Mouse (Mus musculus): ENCODE measurements around the gene Wfikkn2. TPM values are rescaled to one million over a fixed set of nuclear protein-coding genes. Genes with fewer than 3 reads are reported as not detected.
"Not testable (repeated sequence)": the region's sequence is repeated elsewhere in the genome, so short reads cannot be mapped to it uniquely, and the experiment has no call there.

Wfikkn2 gene
- polyA plus RNA-seq, 1 experiment from 2014 or later, result not detected

GRCm38 (mm10) chr11:94272960-94273927 lies 27.4 kb upstream of the Wfikkn2 start:
- 96% methylated on average over 20 of the region's 21 CpGs for WGBS (ENCODE audit: missing documents)
- no peaks in the 10 kb centered on the region for H3K79me2 ChIP-seq (ENCODE audit: inconsistent target)
- no peaks in the 10 kb centered on the region for H3K36me3 ChIP-seq (ENCODE audit: inconsistent target)
- H3K4me3 ChIP-seq (ENCODE audit: inconsistent target), result no peak overlapping the region
- H3K27ac ChIP-seq, result no peak overlapping the region

- H3K79me2 ChIP-seq (ENCODE audit: inconsistent target), result no peaks in the 10 kb centered on the region
- no peak overlapping the region for H3K27ac ChIP-seq
- WGBS (ENCODE audit: missing documents), result 74% methylated on average over 2 of the region's 2 CpGs
- H3K4me3 ChIP-seq (ENCODE audit: inconsistent target), result no peak overlapping the region
- no peaks in the 10 kb centered on the region for H3K36me3 ChIP-seq (ENCODE audit: inconsistent target)
These were observed 25.2 kb upstream of the Wfikkn2 start for GRCm38 (mm10) chr11:94271015-94271414.

- H3K27ac ChIP-seq, result no peak overlapping the region
- WGBS (ENCODE audit: missing documents), result 93% methylated on average over 7 of the region's 7 CpGs
- no peaks in the 10 kb centered on the region for H3K36me3 ChIP-seq (ENCODE audit: inconsistent target)
- H3K4me3 ChIP-seq (ENCODE audit: inconsistent target), result no peak overlapping the region
- H3K79me2 ChIP-seq (ENCODE audit: inconsistent target), result no peaks in the 10 kb centered on the region
These were observed 24.1 kb upstream of the Wfikkn2 start for GRCm38 (mm10) chr11:94269906-94270305.

- H3K4me3 ChIP-seq (ENCODE audit: inconsistent target), result no peak overlapping the region
- no peak overlapping the region for H3K27ac ChIP-seq
- H3K79me2 ChIP-seq (ENCODE audit: inconsistent target), result no peaks in the 10 kb centered on the region
- H3K36me3 ChIP-seq (ENCODE audit: inconsistent target), result no peaks in the 10 kb centered on the region
These were observed 23.0 kb upstream of the Wfikkn2 start for GRCm38 (mm10) chr11:94268761-94269160.

- not testable (repeated sequence) for H3K27ac ChIP-seq
These were observed 20.4 kb upstream of the Wfikkn2 start for GRCm38 (mm10) chr11:94266155-94266554.

GRCm38 (mm10) chr11:94265134-94265785 lies 19.5 kb upstream of the Wfikkn2 start:
- H3K27ac ChIP-seq, result no peak overlapping the region
- peak overlapping the region; percentile 20 for H3K4me3 ChIP-seq (ENCODE audit: inconsistent target)
- H3K36me3 ChIP-seq (ENCODE audit: inconsistent target), result no peaks in the 10 kb centered on the region
- WGBS (ENCODE audit: missing documents), result 4% methylated on average over 15 of the region's 18 CpGs
- no peaks in the 10 kb centered on the region for H3K79me2 ChIP-seq (ENCODE audit: inconsistent target)

More at GRCm38 (mm10) chr11:94266155-94266554, 20.4 kb upstream of the Wfikkn2 start:
- H3K79me2 ChIP-seq (ENCODE audit: inconsistent target); H3K4me3 ChIP-seq (ENCODE audit: inconsistent target); H3K36me3 ChIP-seq (ENCODE audit: inconsistent target): not testable (repeated sequence)
- WGBS (ENCODE audit: missing documents), result 18% methylated on average over 2 of the region's 3 CpGs

- no peak overlapping the region for H3K27ac ChIP-seq
- 95% methylated on average over 4 of the region's 6 CpGs for WGBS (ENCODE audit: missing documents)
These were observed 16.0 kb upstream of the Wfikkn2 start for GRCm38 (mm10) chr11:94261585-94262370.

GRCm38 (mm10) chr11:94259814-94260213 lies 14.0 kb upstream of the Wfikkn2 start:
- 14% methylated on average over 4 of the region's 4 CpGs for WGBS (ENCODE audit: missing documents)
- Histone ChIP-seq H3K79me2 (ENCODE audit: inconsistent target) (no peaks in the 10 kb centered on the region), H3K27ac (0 out of 2 replicates have a peak overlapping the region, but pooled peaks have one; percentile 4), H3K4me3 (ENCODE audit: inconsistent target) (no peak overlapping the region), H3K36me3 (ENCODE audit: inconsistent target) (no peaks in the 10 kb centered on the region)

More at GRCm38 (mm10) chr11:94261585-94262370, 16.0 kb upstream of the Wfikkn2 start:
- H3K4me3 ChIP-seq (ENCODE audit: inconsistent target), result no peak overlapping the region
- no peaks in the 10 kb centered on the region for H3K79me2 ChIP-seq (ENCODE audit: inconsistent target)
- H3K36me3 ChIP-seq (ENCODE audit: inconsistent target), result no peaks in the 10 kb centered on the region

GRCm38 (mm10) chr11:94257987-94258386 lies 12.2 kb upstream of the Wfikkn2 start:
- WGBS (ENCODE audit: missing documents), result 97% methylated on average over 14 of the region's 14 CpGs
- Histone ChIP-seq H3K27ac (no peak overlapping the region), H3K4me3 (ENCODE audit: inconsistent target) (no peak overlapping the region), H3K36me3 (ENCODE audit: inconsistent target) (no peaks in the 10 kb centered on the region), H3K79me2 (ENCODE audit: inconsistent target) (no peaks in the 10 kb centered on the region)

- no peaks in the 10 kb centered on the region for H3K79me2 ChIP-seq (ENCODE audit: inconsistent target)
- WGBS (ENCODE audit: missing documents), result 81% methylated on average over 4 of the region's 5 CpGs
These were observed 9.9 kb upstream of the Wfikkn2 start for GRCm38 (mm10) chr11:94255733-94256132.

GRCm38 (mm10) chr11:94253691-94254090 lies 7.9 kb upstream of the Wfikkn2 start:
- Histone ChIP-seq H3K79me2 (ENCODE audit: inconsistent target) (no peaks in the 10 kb centered on the region), H3K36me3 (ENCODE audit: inconsistent target) (no peaks in the 10 kb centered on the region), H3K27ac (no peak overlapping the region), H3K4me3 (ENCODE audit: inconsistent target) (no peak overlapping the region)
- 48% methylated on average over 10 of the region's 10 CpGs for WGBS (ENCODE audit: missing documents)

More at GRCm38 (mm10) chr11:94255733-94256132, 9.9 kb upstream of the Wfikkn2 start:
- H3K4me3 ChIP-seq (ENCODE audit: inconsistent target), result no peak overlapping the region
- no peak overlapping the region for H3K27ac ChIP-seq
- H3K36me3 ChIP-seq (ENCODE audit: inconsistent target), result no peaks in the 10 kb centered on the region

GRCm38 (mm10) chr11:94253156-94253555 lies 7.4 kb upstream of the Wfikkn2 start:
- Histone ChIP-seq H3K27ac (no peak overlapping the region), H3K36me3 (ENCODE audit: inconsistent target) (no peaks in the 10 kb centered on the region), H3K79me2 (ENCODE audit: inconsistent target) (no peaks in the 10 kb centered on the region), H3K4me3 (ENCODE audit: inconsistent target) (no peak overlapping the region)
- WGBS (ENCODE audit: missing documents), result 53% methylated on average over 9 of the region's 9 CpGs

- 94% methylated on average over 8 of the region's 8 CpGs for WGBS (ENCODE audit: missing documents)
- Histone ChIP-seq H3K4me3 (ENCODE audit: inconsistent target) (no peak overlapping the region), H3K27ac (no peak overlapping the region), H3K79me2 (ENCODE audit: inconsistent target) (no peaks in the 10 kb centered on the region), H3K36me3 (ENCODE audit: inconsistent target) (no peaks in the 10 kb centered on the region)
These were observed 920 bp upstream of the Wfikkn2 start for GRCm38 (mm10) chr11:94246789-94247061.

- WGBS (ENCODE audit: missing documents), result 82% methylated on average over 9 of the region's 9 CpGs
- Histone ChIP-seq H3K79me2 (ENCODE audit: inconsistent target) (no peaks in the 10 kb centered on the region), H3K36me3 (ENCODE audit: inconsistent target) (no peaks in the 10 kb centered on the region), H3K4me3 (ENCODE audit: inconsistent target) (no peak overlapping the region), H3K27ac (no peak overlapping the region)
These were observed 1.4 kb downstream of the Wfikkn2 start for GRCm38 (mm10) chr11:94244385-94244784.
